Mouse (Mus musculus) forebrain, embryonic 11.5 days (tissue): Measurements from ENCODE around the gene Rrm2. TPM values are rescaled to one million over a fixed set of nuclear protein-coding genes. Genes with fewer than 3 reads are reported as not detected.

Experiments
- ATAC-seq: fragments of 200-750 bp; cut with Nextera tagmentation; replicated peaks from 2 replicates; pipeline ENCODE4 v1.8.0; 2017; ENCODE audit warnings: moderate TSS enrichment; ENCODE audit not compliant: low FRiP score
- DNase-seq: peaks from one replicate; pipeline ENCODE4 v3.0.0-alpha.2; 2017; ENCODE audit warnings: low spot score
- H3K27ac ChIP-seq: fragments of 300-500 bp; sonication (generic); 2 replicates; pipeline ENCODE4 v1.5.1; 2014; ENCODE audit warnings: low read depth, low read length
- H3K27me3 ChIP-seq: fragments of 300-500 bp; sonication (generic); 2 replicates; pipeline ENCODE4 v1.6.1; 2014; ENCODE audit warnings: mild to moderate bottlenecking, low read length, mixed read lengths; ENCODE audit not compliant: control insufficient read depth, insufficient read depth
- H3K36me3 ChIP-seq: fragments of 300-500 bp; sonication (generic); 2 replicates; pipeline ENCODE4 v1.6.1; 2014; ENCODE audit warnings: mild to moderate bottlenecking, low read length, moderate library complexity, mixed read lengths; ENCODE audit not compliant: control insufficient read depth, insufficient read depth
- H3K4me1 ChIP-seq: fragments of 300-500 bp; sonication (generic); replicated peaks from 2 replicates; pipeline ENCODE4 v1.6.1; 2014; ENCODE audit warnings: low read length, mixed read lengths; ENCODE audit not compliant: control insufficient read depth, insufficient read depth
- H3K4me2 ChIP-seq: fragments of 300-500 bp; sonication (generic); 2 replicates; pipeline ENCODE4 v1.6.1; 2014; ENCODE audit warnings: low read depth, mild to moderate bottlenecking, low read length, moderate library complexity, mixed read lengths; ENCODE audit not compliant: severe bottlenecking
- H3K4me3 ChIP-seq: fragments of 300-500 bp; sonication (generic); 2 replicates; pipeline ENCODE4 v1.5.1; 2014; ENCODE audit warnings: low read depth, low read length
- H3K9ac ChIP-seq: fragments of 300-500 bp; sonication (generic); 2 replicates; pipeline ENCODE4 v1.6.1; 2014; ENCODE audit warnings: low read length
- H3K9me3 ChIP-seq: fragments of 300-500 bp; sonication (generic); 2 replicates; pipeline ENCODE4 v1.6.1; 2016; ENCODE audit warnings: low read length, mixed read lengths; ENCODE audit not compliant: control insufficient read depth
- WGBS: fragments of 180-500 bp; shearing (Covaris S2); extraction: QIAGEN DNeasy Blood & Tissue Kit; methylation state at CpG from one replicate; pipeline ENCODE4 v1.1.7; 2014; 5-methylcytosine and 5-hydroxymethylcytosine counted together
- polyA plus RNA-seq: library from polyadenylated mRNA; unstranded; fragments of >200 nt; fragmentation: Nextera tagmentation; extraction: Ambion mirVana; gene quantifications from 2 replicates; pipeline ENCODE4 v1.2.1, GENCODE M21; 2014

Gene Rrm2
- polyA plus RNA-seq: 635 and 669 TPM in 2 replicates

- under 1% methylated on average over 81 of the region's 83 CpGs for WGBS
- Histone ChIP-seq H3K9ac (peak within 1 kb of the TSS; percentile 98), H3K4me2 (peak within 1 kb of the TSS; percentile 45), H3K27me3 (no peaks in the 10 kb centered on the region), H3K36me3 (peaks cover 10% of the 10 kb centered on the region; the same call in 1 of the 2 replicates), H3K27ac (peak within 1 kb of the TSS; percentile 86), H3K4me3 (peak within 1 kb of the TSS; percentile 91), H3K9me3 (no peaks in the 10 kb centered on the region), H3K4me1 (peaks cover 15% of the 10 kb centered on the region)
- peak; percentile 91 for ATAC-seq
- DNase-seq: peak; percentile 99
Measured at GRCm38 (mm10) chr12:24707954-24708823, at the start of gene Rrm2. Gene Rrm2 (plus strand): TSS chr12:24708241.

GRCm38 (mm10) chr12:24658998-24659397 lies 49.0 kb upstream of the Rrm2 start:
- WGBS: 95% methylated on average over 4 of the region's 4 CpGs
- DNase-seq (no peak), ATAC-seq (no peak)
- no peak overlapping the region for H3K9ac ChIP-seq
- 0 out of 2 replicates have a peak, but pooled peaks cover 5% of the 10 kb centered on the region for H3K4me1 ChIP-seq
- no peak overlapping the region for H3K4me2 ChIP-seq
- no peaks in the 10 kb centered on the region for H3K9me3 ChIP-seq
- H3K4me3 ChIP-seq: no peak overlapping the region
- H3K27me3 ChIP-seq: no peaks in the 10 kb centered on the region
- no peak overlapping the region for H3K27ac ChIP-seq
- H3K36me3 ChIP-seq: peaks cover 2% of the 10 kb centered on the region; the same call in 1 of the 2 replicates

- Histone ChIP-seq H3K36me3 (peaks cover 2% of the 10 kb centered on the region; the same call in 1 of the 2 replicates), H3K27ac (no peak overlapping the region), H3K4me1 (0 out of 2 replicates have a peak, but pooled peaks cover 5% of the 10 kb centered on the region), H3K9me3 (no peaks in the 10 kb centered on the region), H3K9ac (no peak overlapping the region), H3K27me3 (no peaks in the 10 kb centered on the region), H3K4me2 (no peak overlapping the region), H3K4me3 (no peak overlapping the region)
- DNase-seq: no peak
- ATAC-seq: no peak
- WGBS: 93% methylated on average over 9 of the region's 9 CpGs
Measured at GRCm38 (mm10) chr12:24659923-24660322, 48.1 kb upstream of the Rrm2 start.

- Histone ChIP-seq H3K9ac (no peak overlapping the region), H3K36me3 (peaks cover 2% of the 10 kb centered on the region; the same call in 1 of the 2 replicates), H3K27me3 (no peaks in the 10 kb centered on the region), H3K27ac (no peak overlapping the region), H3K4me1 (0 out of 2 replicates have a peak, but pooled peaks cover 5% of the 10 kb centered on the region), H3K4me2 (no peak overlapping the region), H3K4me3 (no peak overlapping the region), H3K9me3 (no peaks in the 10 kb centered on the region)
- ATAC-seq: no peak
- no peak for DNase-seq
- WGBS: 87% methylated on average over 4 of the region's 4 CpGs
Measured at GRCm38 (mm10) chr12:24661100-24661499, 46.9 kb upstream of the Rrm2 start.

GRCm38 (mm10) chr12:24662131-24662530 lies 45.9 kb upstream of the Rrm2 start:
- H3K36me3 ChIP-seq: peaks cover 2% of the 10 kb centered on the region; the same call in 1 of the 2 replicates
- H3K4me1 ChIP-seq: no peaks in the 10 kb centered on the region
- ATAC-seq: no peak
- no peak for DNase-seq
- H3K4me2 ChIP-seq: no peak overlapping the region
- WGBS: 97% methylated on average over 5 of the region's 5 CpGs
- H3K27me3 ChIP-seq: no peaks in the 10 kb centered on the region
- no peak overlapping the region for H3K9ac ChIP-seq
- H3K4me3 ChIP-seq: no peak overlapping the region
- H3K9me3 ChIP-seq: no peaks in the 10 kb centered on the region
- no peak overlapping the region; the same call in 1 of the 2 replicates for H3K27ac ChIP-seq

GRCm38 (mm10) chr12:24680096-24680491 lies 27.9 kb upstream of the Rrm2 start:
- no peak for ATAC-seq
- Histone ChIP-seq H3K4me2 (peak overlapping the region; percentile 94), H3K27me3 (peaks cover 19% of the 10 kb centered on the region), H3K9ac (no peak overlapping the region; the same call in 1 of the 2 replicates), H3K27ac (no peak overlapping the region), H3K9me3 (no peaks in the 10 kb centered on the region), H3K4me3 (peak overlapping the region; percentile 50), H3K4me1 (no peaks in the 10 kb centered on the region; the same call in none of the 2 replicates), H3K36me3 (no peaks in the 10 kb centered on the region)
- no peak for DNase-seq
- 18% methylated on average over 9 of the region's 9 CpGs for WGBS

GRCm38 (mm10) chr12:24680492-24681285 lies 27.4 kb upstream of the Rrm2 start:
- under 1% methylated on average over 60 of the region's 61 CpGs for WGBS

GRCm38 (mm10) chr12:24681286-24682023 lies 26.6 kb upstream of the Rrm2 start, which contains the start of gene Cys1:
Gene Cys1 (minus strand): TSS chr12:24681813.
- Histone ChIP-seq H3K36me3 (no peaks in the 10 kb centered on the region), H3K27me3 (peaks cover 19% of the 10 kb centered on the region), H3K9ac (peak within 1 kb of the TSS; percentile 71), H3K4me2 (peak within 1 kb of the TSS; percentile 94), H3K9me3 (no peaks in the 10 kb centered on the region), H3K4me3 (peak within 1 kb of the TSS; percentile 50), H3K27ac (no peak within 1 kb of the TSS), H3K4me1 (no peaks in the 10 kb centered on the region; the same call in none of the 2 replicates)
- 3% methylated on average over 20 of the region's 20 CpGs for WGBS
- ATAC-seq: peak; percentile 15; the same call in 1 of the 2 replicates
- DNase-seq: peak; percentile 58

More at GRCm38 (mm10) chr12:24680492-24681285, 27.4 kb upstream of the Rrm2 start:
- DNase-seq (peak; percentile 75), ATAC-seq (peak; percentile 78)
- peak overlapping the region; percentile 71 for H3K9ac ChIP-seq
- no peak overlapping the region for H3K27ac ChIP-seq
- H3K9me3 ChIP-seq: no peaks in the 10 kb centered on the region
- H3K4me3 ChIP-seq: peak overlapping the region; percentile 50
- peak overlapping the region; percentile 94 for H3K4me2 ChIP-seq
- no peaks in the 10 kb centered on the region for H3K36me3 ChIP-seq
- no peaks in the 10 kb centered on the region; the same call in none of the 2 replicates for H3K4me1 ChIP-seq
- peaks cover 19% of the 10 kb centered on the region for H3K27me3 ChIP-seq
